Mouse (Mus musculus) 416B (cell line): ENCODE results near the gene Hdac11.

Source experiments
- DNase-seq: peaks from one replicate; pipeline ENCODE4 v3.0.0; 2011; ENCODE audit warnings: low read depth

The Hdac11 gene

DNA sequence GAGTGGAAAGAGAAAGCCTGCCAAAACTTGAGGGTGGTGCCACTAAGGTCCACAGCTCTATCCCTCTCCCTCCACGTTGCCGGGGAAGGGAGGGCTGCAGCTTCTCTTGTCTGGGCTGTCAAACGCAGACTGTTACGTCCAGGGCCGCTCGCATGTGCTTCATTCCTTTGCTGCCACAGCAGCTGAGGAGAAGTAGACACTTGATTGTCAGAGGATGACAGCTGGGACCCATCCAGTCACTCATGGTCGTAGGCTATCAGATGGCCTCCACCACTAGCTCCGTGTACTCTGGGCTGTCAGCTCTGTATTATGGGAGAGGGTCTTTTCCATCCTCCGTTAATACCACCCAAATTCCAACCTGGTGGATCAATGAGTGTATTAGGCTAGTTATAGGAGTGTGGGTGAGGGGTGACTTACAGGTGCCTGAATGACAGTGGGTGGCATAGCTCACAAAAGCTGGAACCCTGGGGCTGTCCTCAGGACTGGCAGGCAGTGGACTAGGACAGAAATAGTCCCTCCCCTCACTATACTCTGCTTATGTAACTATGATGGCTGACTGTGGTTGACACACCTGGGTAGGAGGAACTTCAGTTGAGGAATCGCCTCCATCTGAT is 19.0 kb upstream of the Hdac11 start:
- DNase-seq: no peak

- peak; percentile 81 for DNase-seq
These were observed 16.6 kb upstream of the Hdac11 start for GRCm38 (mm10) chr6:91139846-91140245.

- no peak for DNase-seq
These were observed 11.4 kb upstream of the Hdac11 start for GRCm38 (mm10) chr6:91145056-91145455.

- no peak for DNase-seq
These were observed 10.9 kb upstream of the Hdac11 start for GRCm38 (mm10) chr6:91145572-91145971.

DNA sequence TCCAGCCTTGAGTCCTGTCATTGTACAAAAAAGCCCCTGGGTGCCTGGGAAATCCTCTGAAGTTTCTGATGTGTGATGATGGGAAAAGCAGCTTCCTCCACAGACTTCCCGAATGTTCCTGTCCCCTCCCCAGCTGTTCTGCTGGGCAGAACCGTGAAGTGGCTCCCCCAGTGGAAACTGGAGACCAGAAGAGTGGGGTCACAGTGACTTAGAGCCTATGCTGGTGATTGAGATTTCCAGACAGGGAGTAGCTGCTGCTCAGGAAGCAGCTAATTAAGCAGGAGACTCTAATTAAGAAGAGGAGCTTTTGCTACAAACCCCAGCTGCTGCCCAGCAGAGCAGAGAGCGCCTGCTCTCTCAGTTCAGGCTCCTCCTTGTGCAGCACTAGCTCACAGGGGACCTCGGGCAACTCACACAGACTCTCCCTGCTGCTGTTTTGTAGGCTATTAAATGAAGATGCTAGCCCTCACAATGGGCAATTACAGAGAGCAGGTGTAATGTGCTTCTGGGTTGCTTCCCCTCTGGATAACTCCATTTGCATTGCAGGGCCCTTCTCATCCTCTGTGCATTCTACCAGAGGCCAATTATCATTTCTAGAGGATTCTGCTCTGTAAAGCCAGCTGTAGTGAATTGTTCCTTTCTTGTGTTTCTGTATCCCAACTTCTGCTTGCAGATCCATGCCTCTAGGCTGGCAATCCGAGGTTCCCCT is 9.9 kb upstream of the Hdac11 start:
- no peak for DNase-seq

DNA sequence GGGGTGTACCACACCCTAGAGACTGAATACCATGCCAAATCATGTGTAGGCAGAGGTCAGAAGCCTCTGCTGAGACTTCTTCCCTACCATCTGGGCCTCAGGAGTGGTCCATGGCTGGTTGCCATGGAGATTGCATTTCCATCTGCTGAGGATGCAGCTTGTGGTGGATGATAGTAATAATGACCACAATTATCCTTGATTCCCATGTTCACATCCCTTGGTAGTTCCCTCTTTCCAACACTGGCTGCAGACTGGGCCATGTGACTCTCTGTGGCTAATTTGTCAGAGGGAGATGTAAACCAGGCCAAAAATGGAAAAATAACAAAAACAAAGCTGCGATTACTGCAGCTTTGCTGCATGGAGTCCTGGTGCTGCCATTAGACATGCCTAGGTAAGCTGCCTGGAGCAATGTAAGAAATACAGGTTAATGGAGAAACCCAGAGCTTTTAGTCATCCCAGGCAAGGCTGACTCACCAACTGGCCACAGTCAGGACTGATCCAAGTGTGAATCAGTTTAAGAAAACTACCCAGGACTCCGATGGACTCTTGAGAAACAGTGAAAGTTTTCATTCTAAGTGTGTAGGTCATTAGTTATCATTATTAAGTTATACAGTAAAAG is 9.2 kb upstream of the Hdac11 start:
- DNase-seq: no peak

DNA sequence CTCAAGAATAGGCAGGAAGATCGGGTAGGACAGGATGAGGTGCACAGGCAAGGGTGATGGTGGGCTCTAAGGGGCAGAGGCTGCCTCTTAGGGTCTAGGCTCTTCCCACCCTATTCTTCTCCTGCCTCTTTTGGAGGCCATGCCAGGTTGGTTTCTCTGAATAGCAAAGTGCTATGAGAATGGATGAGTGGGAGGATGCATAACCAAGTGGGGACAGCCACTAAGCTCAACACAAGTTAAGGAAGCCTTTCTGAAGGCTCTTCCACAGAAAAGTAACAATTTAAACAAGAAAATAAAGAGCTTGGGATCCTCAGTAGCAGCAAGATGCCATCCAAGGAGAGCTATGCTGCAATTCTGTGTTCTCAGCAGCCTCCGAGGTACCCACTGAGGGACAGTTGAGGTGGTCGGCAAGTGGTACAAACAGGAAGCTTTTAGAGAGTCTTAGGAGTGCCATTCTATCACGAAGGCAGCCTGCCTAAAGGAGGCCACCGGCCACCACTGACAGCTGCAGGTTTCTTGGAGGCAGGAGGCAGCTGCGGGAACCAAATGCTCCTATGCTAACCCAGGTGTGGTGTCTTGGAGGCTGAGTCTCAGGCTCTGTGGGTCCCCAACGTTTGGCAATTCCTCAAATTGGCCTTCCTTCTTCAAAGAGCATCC is 3.4 kb upstream of the Hdac11 start:
- DNase-seq: no peak

DNA sequence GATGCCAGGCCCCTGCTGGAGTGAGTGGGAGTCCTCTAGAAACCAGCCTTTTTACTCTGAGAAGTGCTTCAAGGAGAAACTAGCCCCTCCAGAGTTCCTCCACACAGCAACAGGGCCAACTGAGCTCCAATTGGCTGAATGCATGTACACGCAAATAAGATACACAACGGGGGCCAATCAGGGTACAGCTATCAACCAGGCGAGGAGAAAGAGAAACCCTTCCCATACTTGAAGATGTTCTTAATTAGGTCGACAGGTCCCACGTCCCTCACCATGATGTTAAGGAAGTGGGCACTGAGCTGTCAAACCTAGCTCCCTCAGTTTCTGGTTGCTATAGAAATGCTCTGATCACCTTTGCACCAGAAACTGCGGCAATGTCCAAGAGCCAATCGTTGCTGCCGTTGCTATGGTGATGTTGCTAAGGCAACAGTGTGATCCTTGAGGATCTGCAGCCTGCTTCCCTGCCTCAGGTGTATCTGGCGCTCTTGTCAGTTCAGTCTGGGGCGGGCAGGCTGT is 2.9 kb upstream of the Hdac11 start:
- no peak for DNase-seq

GRCm38 (mm10) chr6:91154685-91155084 is 1.8 kb upstream of the Hdac11 start:
- DNase-seq: no peak

DNA sequence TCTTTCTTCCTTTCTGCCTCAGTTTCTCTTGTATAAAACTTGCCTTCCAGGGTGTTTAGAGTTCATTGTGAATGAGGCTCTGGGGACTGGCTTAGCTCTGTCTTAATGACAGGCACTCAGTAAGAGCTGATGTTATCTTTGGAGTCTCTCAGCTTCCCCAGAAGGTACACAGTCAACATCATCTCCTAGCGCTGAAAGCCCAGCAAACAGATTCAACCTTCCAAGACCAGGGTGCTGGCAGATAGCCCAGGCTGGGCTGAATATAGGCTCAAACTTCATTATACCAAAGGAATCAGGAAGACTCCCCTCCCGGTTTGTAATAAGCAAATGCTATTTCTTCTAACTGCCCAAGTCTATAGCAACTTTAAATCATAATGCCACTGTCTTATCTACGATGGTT is 1.2 kb upstream of the Hdac11 start:
- no peak for DNase-seq

GRCm38 (mm10) chr6:91156062-91156461 is 403 bp upstream of the Hdac11 start:
- DNase-seq: no peak

GRCm38 (mm10) chr6:91157237-91157570 is 739 bp downstream of the Hdac11 start:
- DNase-seq: no peak

DNA sequence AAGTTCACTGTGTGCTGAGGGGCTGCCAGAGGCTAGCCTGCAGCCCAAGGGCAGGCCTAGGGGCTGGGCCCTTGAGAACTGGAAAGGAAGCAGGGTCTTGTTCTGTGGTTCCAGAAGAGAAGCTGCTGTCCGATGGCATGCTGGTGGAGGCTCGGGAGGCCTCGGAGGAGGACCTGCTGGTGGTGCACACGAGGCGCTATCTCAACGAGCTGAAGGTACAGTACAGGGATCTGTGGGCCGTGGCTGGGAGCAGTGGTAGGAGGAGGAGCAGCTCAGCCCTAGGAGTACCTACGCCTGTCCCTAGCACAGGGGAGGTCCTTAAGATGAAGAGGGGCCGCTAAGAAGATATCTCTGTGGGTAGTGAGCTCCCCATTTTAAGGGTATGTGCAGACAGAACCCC is 2.6 kb downstream of the Hdac11 start:
- DNase-seq: no peak

GRCm38 (mm10) chr6:91160399-91160798 is 3.9 kb downstream of the Hdac11 start:
- no peak for DNase-seq

DNA sequence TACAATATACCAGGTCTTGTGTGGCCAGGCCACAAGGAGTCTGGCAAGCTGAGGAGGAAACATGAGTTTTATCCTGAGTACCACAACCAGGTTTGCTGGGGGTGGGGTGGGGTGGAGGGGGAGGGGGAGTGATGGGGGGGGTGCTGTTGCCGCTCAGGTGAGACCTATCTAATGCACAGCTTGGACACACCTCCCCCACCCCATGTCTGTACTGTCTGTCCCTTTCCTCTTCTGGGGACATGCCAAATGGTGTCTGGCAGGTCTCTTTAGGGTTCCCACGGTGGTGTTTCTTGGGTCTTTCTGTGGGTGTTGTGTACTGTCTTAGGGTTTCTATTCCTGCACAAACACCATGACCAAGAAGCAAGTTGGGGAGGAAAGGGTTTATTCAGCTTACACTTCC is 4.5 kb downstream of the Hdac11 start:
- DNase-seq: no peak

DNA sequence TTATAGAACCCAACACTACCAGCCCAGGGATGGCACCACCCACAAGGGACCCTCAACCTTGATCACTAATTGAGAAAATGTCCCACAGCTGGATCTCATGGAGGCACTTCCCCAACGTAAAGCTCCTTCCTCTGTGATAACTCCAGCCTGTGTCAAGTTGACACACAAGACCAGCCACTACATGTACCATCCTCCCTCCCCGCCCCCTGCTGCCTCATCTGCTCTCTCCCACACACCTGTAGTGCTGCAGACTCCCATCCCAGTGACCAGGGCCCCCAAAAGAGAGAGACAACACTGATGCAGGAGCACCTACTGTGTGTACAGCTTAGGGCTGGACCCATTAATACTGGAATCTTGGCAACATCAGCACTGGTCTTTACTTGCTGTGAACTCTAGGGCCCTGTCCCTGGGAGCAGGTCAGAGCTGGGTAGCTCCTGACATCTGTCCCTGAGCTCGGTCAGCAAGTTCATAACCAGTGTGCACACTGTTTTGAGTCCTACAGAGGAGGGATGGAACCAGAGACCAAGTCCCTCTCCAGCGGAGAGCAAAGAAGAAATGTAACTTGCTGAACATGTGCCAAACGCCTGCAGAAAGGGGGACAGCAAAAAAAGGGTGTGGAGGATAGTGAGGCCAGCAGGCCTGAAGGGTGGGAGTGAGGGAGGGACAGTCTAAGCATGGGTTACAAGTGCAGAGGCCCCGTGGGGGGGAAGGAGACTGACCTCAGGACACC is 5.2 kb downstream of the Hdac11 start:
- DNase-seq: no peak

DNA sequence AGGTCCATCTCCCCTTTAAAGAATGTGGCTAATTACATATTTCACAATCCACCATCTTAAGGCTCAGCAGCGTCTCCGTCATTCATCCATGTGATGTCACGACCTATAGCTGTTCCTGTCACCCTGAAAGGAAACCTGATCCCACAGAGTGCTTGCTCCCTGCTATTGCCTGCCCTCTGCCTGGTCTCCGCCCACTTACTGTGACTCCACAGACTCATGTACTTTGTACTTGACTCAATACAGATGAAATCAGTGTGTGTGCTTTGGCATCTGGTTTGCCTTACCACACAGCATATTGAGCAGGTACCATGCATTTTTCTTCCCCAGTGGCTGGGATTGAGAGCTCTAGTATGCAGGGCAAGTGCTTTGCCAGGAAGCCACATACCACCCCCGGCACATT is 5.8 kb downstream of the Hdac11 start:
- DNase-seq: peak; percentile 11

GRCm38 (mm10) chr6:91163195-91163911 is 6.9 kb downstream of the Hdac11 start:
- no peak for DNase-seq

DNA sequence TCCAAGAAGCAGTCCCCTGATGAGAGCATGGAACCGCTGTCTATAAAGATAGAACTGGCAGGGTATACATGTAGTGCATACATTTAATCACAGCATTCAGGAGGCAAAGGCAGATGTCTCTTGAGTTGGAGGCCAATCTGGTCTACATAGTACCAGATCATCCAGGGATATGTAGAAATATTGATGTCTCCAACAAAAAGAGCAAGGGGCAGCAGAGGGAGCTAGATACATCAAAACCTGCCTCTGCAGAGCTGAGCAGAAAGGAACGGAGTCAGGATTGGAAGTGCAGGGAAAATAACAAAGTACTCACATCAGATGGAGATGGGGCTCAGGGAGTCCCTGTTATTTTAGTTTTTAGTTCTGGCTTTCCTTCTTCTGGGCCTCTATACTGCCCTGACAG is 8.1 kb downstream of the Hdac11 start:
- DNase-seq: no peak

DNA sequence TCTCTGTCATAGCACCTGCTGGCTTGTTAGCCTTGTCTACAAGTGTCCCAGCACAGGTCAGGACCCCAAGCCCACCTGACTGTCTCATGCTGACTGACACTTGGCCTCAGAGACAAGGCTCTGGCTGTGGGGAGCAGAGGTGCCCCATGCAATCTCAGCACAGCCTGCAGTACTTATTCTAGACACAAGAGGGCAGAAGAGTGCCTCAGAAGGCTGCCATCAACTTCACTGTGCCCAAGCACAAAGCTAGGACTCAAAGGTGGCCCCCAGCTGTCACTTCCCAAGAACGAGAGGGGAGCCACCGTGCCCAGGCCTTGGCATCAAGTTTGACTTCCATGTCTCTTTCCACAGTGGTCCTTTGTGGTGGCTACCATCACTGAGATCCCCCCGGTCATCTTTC is 8.7 kb downstream of the Hdac11 start:
- DNase-seq: peak; percentile 51

DNA sequence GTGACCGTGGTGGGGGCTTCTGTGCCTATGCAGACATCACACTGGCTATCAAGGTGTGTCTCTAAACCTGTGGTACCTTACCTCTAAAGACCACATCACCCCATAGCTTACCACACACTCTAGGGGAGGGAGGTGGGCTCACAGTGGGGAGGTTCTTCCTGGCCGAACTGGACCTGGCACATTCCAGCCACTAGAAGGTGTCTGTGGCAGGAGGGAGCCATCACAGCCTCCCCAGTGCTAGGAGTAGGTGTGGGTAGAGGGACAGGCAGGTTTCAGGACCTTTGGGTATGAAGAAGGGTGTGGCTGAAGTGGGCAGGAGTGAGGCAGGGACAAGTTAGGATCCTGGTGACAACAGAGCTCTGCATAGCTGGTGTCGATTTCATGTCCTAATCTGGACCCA is 11.4 kb downstream of the Hdac11 start:
- DNase-seq: no peak

- DNase-seq: no peak
These were observed 12.7 kb downstream of the Hdac11 start for GRCm38 (mm10) chr6:91169129-91169528.
